Mouse (Mus musculus) embryo, embryonic 10 days (tissue): Measurements from ENCODE around the gene Tmem107.

ENCODE experiments used
- DNase-seq: peaks from one replicate; pipeline ENCODE4 v3.0.0-alpha.2; 2015; ENCODE audit warnings: low spot score

The Tmem107 gene

GRCm38 (mm10) chr11:69070590-69071222 is at the start of gene Tmem107:
Gene Tmem107 (plus strand): TSS chr11:69070806.
- peak; percentile 98 for DNase-seq

GRCm38 (mm10) chr11:69026562-69026961 is 44.0 kb upstream of the Tmem107 start:
- DNase-seq: no peak

GRCm38 (mm10) chr11:69028805-69029204 is 41.8 kb upstream of the Tmem107 start:
- peak; percentile 36 for DNase-seq

GRCm38 (mm10) chr11:69033552-69033951 is 37.1 kb upstream of the Tmem107 start:
- no peak for DNase-seq

- DNase-seq: no peak
These were observed 36.0 kb upstream of the Tmem107 start for GRCm38 (mm10) chr11:69034585-69034984.

- no peak for DNase-seq
These were observed 35.2 kb upstream of the Tmem107 start for GRCm38 (mm10) chr11:69035411-69035810.

GRCm38 (mm10) chr11:69035849-69036248 is 34.8 kb upstream of the Tmem107 start:
- DNase-seq: peak; percentile 91

GRCm38 (mm10) chr11:69036486-69037230 is 33.9 kb upstream of the Tmem107 start:
- DNase-seq: peak; percentile 87

GRCm38 (mm10) chr11:69037231-69038061 is 33.2 kb upstream of the Tmem107 start:
- peak; percentile 89 for DNase-seq

GRCm38 (mm10) chr11:69038173-69038572 is 32.4 kb upstream of the Tmem107 start:
- no peak for DNase-seq

- peak; percentile 95 for DNase-seq
These were observed 24.8 kb upstream of the Tmem107 start, which contains the start of gene Aurkb for GRCm38 (mm10) chr11:69045531-69046394. Gene Aurkb (plus strand): TSS chr11:69045647.

- no peak for DNase-seq
These were observed 24.2 kb upstream of the Tmem107 start for GRCm38 (mm10) chr11:69046395-69046774.

- no peak for DNase-seq
These were observed 23.0 kb upstream of the Tmem107 start for GRCm38 (mm10) chr11:69047592-69047991.

GRCm38 (mm10) chr11:69048151-69048550 is 22.5 kb upstream of the Tmem107 start:
- no peak for DNase-seq

- no peak for DNase-seq
These were observed 19.9 kb upstream of the Tmem107 start for GRCm38 (mm10) chr11:69050748-69051147.

- DNase-seq: no peak
These were observed 18.8 kb upstream of the Tmem107 start for GRCm38 (mm10) chr11:69051771-69052170.

- no peak for DNase-seq
These were observed 17.7 kb upstream of the Tmem107 start for GRCm38 (mm10) chr11:69052824-69053421.

GRCm38 (mm10) chr11:69053848-69054247 is 16.8 kb upstream of the Tmem107 start:
- no peak for DNase-seq

- DNase-seq: no peak
These were observed 12.3 kb upstream of the Tmem107 start for GRCm38 (mm10) chr11:69058265-69058664.

- no peak for DNase-seq
These were observed 11.8 kb upstream of the Tmem107 start for GRCm38 (mm10) chr11:69058729-69059356.
